Mouse (Mus musculus): ENCODE data around the gene D630045J12Rik. TPM values are rescaled to one million over a fixed set of nuclear protein-coding genes. Genes with fewer than 3 reads are reported as not detected.

D630045J12Rik gene
- polyA plus RNA-seq, 1 experiment from 2014 or later, result 13.4 TPM

- WGBS, result 77% methylated on average over 18 of the region's 18 CpGs
Measured at GRCm38 (mm10) chr6:38123471-38124206, 130.2 kb downstream of the D630045J12Rik start.

GRCm38 (mm10) chr6:38122791-38123190 is 131.0 kb downstream of the D630045J12Rik start:
- Histone ChIP-seq H3K4me3 (no peak overlapping the region), H3K9ac (no peak overlapping the region), H3K4me2 (no peak overlapping the region), H3K4me1 (replicated peaks) (no peaks in the 10 kb centered on the region), H3K9me3 (no peaks in the 10 kb centered on the region), H3K36me3 (peaks cover 45% of the 10 kb centered on the region), H3K27me3 (no peaks in the 10 kb centered on the region), H3K27ac (no peak overlapping the region)
- ATAC-seq (ENCODE audit: low FRiP score), result no peak
- WGBS, result 60% methylated on average over 6 of the region's 6 CpGs

More at GRCm38 (mm10) chr6:38123471-38124206, 130.2 kb downstream of the D630045J12Rik start:
- Histone ChIP-seq H3K27me3 (no peaks in the 10 kb centered on the region), H3K4me1 (replicated peaks) (no peaks in the 10 kb centered on the region), H3K36me3 (peaks cover 54% of the 10 kb centered on the region), H3K9ac (no peak overlapping the region), H3K4me2 (no peak overlapping the region), H3K9me3 (no peaks in the 10 kb centered on the region), H3K27ac (no peak overlapping the region), H3K4me3 (no peak overlapping the region)
- no peak for ATAC-seq (ENCODE audit: low FRiP score)

- H3K4me3 ChIP-seq, result no peak overlapping the region
- H3K4me2 ChIP-seq, result no peak overlapping the region
- H3K9me3 ChIP-seq, result no peaks in the 10 kb centered on the region
- no peaks in the 10 kb centered on the region for H3K27me3 ChIP-seq
- ATAC-seq (ENCODE audit: low FRiP score), result no peak
- H3K27ac ChIP-seq, result no peak overlapping the region
- H3K4me1 ChIP-seq (replicated peaks), result no peaks in the 10 kb centered on the region
- 89% methylated on average over 5 of the region's 5 CpGs for WGBS
- H3K36me3 ChIP-seq, result peaks cover 36% of the 10 kb centered on the region
- H3K9ac ChIP-seq, result no peak overlapping the region
Measured at GRCm38 (mm10) chr6:38121843-38122242, 132.0 kb downstream of the D630045J12Rik start.

DNA sequence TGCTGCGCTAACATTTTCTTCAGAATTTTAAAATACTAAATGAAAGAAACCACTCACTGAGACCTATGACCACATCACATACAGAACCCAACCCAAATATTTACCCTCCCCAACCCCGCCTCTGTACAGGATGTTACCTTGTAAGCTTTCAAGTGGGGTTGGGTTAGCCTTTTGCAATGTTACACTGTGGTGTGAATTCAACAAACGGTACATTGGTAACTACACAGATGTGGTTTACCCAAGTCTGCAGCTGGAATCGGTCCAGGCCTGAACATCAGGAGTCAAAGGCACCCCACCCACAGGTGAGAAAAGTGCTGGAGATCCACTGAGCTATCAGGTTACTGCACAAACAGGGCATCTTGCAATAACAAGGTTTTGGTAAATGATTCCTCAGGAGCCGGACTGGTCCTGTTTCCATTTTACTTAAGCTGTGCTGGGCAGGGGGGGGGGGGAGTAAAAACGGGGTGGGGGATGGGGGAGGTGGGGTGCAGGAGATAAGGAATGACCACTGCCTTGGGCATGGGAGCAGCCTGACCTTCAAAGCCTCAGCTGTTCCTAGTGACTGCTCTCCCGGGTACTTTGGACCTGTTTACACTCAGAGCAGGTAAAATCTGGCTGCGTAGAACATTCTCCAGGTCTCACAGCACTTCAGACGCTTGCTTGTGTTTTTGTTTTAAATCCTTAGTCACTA is 133.0 kb downstream of the D630045J12Rik start:
- Histone ChIP-seq H3K4me2 (no peak overlapping the region), H3K27me3 (no peaks in the 10 kb centered on the region), H3K27ac (no peak overlapping the region), H3K4me1 (replicated peaks) (no peaks in the 10 kb centered on the region), H3K9ac (no peak overlapping the region), H3K9me3 (no peaks in the 10 kb centered on the region), H3K36me3 (peaks cover 25% of the 10 kb centered on the region), H3K4me3 (no peak overlapping the region)
- ATAC-seq (ENCODE audit: low FRiP score), result no peak
- 81% methylated on average over 9 of the region's 9 CpGs for WGBS

GRCm38 (mm10) chr6:38118341-38118740 is 135.5 kb downstream of the D630045J12Rik start:
- no peak overlapping the region for H3K9ac ChIP-seq
- no peak overlapping the region for H3K4me3 ChIP-seq
- no peak overlapping the region for H3K27ac ChIP-seq
- no peak for ATAC-seq (ENCODE audit: low FRiP score)
- 93% methylated on average over 6 of the region's 6 CpGs for WGBS
- H3K4me2 ChIP-seq, result no peak overlapping the region
- no peaks in the 10 kb centered on the region for H3K27me3 ChIP-seq
- H3K36me3 ChIP-seq, result 0 out of 2 replicates have a peak, but pooled peaks cover under 1% of the 10 kb centered on the region
- H3K4me1 ChIP-seq (replicated peaks), result no peaks in the 10 kb centered on the region
- no peaks in the 10 kb centered on the region for H3K9me3 ChIP-seq

DNA sequence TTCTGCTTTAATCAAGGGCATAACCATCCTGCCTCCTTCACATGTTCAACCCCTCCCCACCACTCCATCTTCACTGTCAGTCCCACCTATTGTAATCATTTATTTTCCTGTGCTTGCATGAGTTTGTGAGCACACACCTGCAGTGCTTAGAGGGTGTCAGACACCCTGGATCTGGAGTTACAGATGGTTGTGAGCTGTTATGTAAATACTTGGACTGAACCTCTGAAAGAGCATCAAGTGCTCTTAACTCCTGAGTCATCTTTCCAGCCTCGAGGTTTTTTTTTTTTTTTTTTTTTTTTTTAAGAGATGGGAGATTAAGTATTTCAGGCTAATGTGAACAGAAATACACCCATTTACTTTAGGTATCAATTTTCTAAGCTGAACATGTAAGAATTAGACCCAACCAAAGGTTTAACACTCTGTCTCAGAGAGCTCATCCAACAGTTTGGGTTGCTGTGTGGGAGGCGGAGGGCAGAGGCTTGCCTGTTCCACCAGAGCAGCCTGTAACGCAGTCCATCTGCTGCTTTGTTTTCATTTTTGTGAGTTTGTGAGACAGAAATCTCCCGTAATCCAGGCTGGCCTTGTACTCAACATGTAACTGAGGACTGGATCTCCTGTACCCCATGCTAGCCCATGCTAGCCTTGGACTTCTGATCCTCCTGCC is 137.6 kb downstream of the D630045J12Rik start:
- Histone ChIP-seq H3K4me2 (no peak overlapping the region), H3K27ac (no peak overlapping the region), H3K36me3 (no peaks in the 10 kb centered on the region), H3K9me3 (no peaks in the 10 kb centered on the region), H3K9ac (no peak overlapping the region), H3K27me3 (no peaks in the 10 kb centered on the region), H3K4me1 (replicated peaks) (no peaks in the 10 kb centered on the region), H3K4me3 (no peak overlapping the region)
- 76% methylated on average over 4 of the region's 4 CpGs for WGBS
- no peak for ATAC-seq (ENCODE audit: low FRiP score)

DNA sequence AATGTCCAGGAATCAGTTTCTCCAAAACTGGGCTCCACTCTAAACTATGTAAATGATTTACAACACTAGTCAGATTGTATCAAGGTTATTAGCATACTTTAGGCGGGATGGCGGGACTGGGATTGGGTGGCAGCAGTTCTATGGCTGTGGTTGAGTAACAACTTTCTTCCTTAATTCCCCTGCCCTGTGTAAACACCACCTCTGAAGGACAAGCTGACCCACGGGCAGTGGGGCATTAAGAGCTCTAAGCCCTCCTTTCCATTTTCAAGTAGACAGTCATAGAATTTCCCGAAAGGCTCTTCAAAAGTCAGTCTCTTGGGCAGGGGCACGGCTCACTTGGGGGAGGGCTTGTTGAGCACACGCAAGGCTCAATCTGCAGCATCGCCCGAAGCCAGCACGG is 142.9 kb downstream of the D630045J12Rik start:
- Histone ChIP-seq H3K4me2 (no peak overlapping the region), H3K9me3 (no peaks in the 10 kb centered on the region), H3K4me3 (no peak overlapping the region), H3K36me3 (no peaks in the 10 kb centered on the region), H3K27ac (no peak overlapping the region), H3K9ac (no peak overlapping the region), H3K4me1 (replicated peaks) (no peaks in the 10 kb centered on the region), H3K27me3 (no peaks in the 10 kb centered on the region)
- 85% methylated on average over 9 of the region's 9 CpGs for WGBS
- ATAC-seq (ENCODE audit: low FRiP score), result no peak

DNA sequence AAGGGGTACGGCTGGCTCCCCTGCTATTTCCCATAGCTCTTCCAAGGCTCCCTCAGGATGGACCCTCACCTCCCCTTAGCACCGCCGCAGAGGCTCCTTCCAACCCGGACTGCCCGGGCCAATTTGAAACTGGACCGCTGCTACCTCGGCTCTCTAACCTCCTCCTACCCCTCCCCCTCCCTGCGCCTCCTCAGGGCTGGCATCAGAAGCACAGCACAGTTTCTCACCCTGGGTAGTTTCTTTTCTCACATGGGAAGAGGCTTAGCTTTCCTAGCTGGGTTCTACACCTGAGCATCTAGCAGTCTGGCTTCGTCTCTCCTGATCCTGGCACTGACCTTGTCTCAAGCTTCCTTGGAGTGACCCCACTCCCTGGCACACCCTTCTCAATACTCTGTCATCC is 143.9 kb downstream of the D630045J12Rik start:
- Histone ChIP-seq H3K9me3 (no peaks in the 10 kb centered on the region), H3K9ac (no peak overlapping the region), H3K27me3 (no peaks in the 10 kb centered on the region), H3K27ac (no peak overlapping the region), H3K36me3 (no peaks in the 10 kb centered on the region), H3K4me2 (no peak overlapping the region), H3K4me1 (replicated peaks) (no peaks in the 10 kb centered on the region), H3K4me3 (no peak overlapping the region)
- ATAC-seq (ENCODE audit: low FRiP score), result no peak
- 16% methylated on average over 9 of the region's 9 CpGs for WGBS

GRCm38 (mm10) chr6:38109160-38109795 is 144.5 kb downstream of the D630045J12Rik start, which contains the start of gene Tmem213:
Gene Tmem213, plus strand, starts transcription at chr6:38109255.
- H3K4me1 ChIP-seq (replicated peaks), result no peaks in the 10 kb centered on the region
- H3K4me2 ChIP-seq, result no peak within 1 kb of the TSS
- no peaks in the 10 kb centered on the region for H3K9me3 ChIP-seq
- no peak within 1 kb of the TSS for H3K4me3 ChIP-seq
- WGBS, result 31% methylated on average over 9 of the region's 9 CpGs
- H3K27me3 ChIP-seq, result no peaks in the 10 kb centered on the region
- ATAC-seq (ENCODE audit: low FRiP score), result no peak
- H3K27ac ChIP-seq, result no peak within 1 kb of the TSS
- no peak within 1 kb of the TSS for H3K9ac ChIP-seq
- no peaks in the 10 kb centered on the region for H3K36me3 ChIP-seq

DNA sequence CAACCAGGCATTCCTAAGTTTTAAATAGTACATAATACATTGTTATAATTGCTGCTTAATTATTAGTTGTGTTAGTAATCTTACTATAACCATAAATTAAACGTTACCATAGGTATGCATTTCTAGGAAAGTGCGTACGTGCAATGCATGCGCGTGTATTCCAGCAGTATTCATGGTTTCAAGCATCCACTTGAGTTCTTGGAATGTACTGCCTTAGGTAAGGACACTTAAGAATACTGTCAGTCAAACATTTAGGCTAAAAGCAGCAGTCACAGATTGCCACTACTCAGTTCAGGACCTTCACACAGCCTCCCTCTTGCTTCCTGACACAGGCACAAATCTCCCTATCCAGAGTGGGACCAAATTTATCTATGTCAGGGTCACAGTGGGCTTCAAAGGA is 145.4 kb downstream of the D630045J12Rik start:
- H3K9me3 ChIP-seq, result no peaks in the 10 kb centered on the region
- no peak overlapping the region for H3K4me2 ChIP-seq
- no peaks in the 10 kb centered on the region for H3K4me1 ChIP-seq (replicated peaks)
- WGBS, result 96% methylated on average over 5 of the region's 5 CpGs
- H3K4me3 ChIP-seq, result no peak overlapping the region
- H3K9ac ChIP-seq, result no peak overlapping the region
- no peaks in the 10 kb centered on the region for H3K36me3 ChIP-seq
- ATAC-seq (ENCODE audit: low FRiP score), result no peak
- H3K27me3 ChIP-seq, result no peaks in the 10 kb centered on the region
- H3K27ac ChIP-seq, result no peak overlapping the region

DNA sequence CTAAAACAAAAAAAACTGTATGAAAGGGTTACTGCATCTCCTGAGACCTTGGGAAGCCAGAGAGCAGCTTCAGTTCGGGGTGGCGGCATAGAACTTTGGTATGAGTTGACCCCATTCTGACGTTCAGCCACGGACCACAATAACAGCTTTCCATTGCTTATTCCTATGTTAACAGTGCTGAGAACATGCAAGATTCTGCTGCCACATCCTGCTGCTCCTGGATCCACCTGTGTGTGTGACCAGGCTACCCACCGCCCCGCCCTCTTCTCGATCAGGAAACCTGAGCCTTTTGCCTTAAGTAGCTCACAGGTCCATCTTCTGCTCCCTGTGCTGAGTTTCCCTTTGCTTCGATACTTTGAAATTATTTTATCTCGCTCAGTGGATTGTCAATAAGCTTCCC is 147.9 kb downstream of the D630045J12Rik start:
- Histone ChIP-seq H3K9ac (no peak overlapping the region), H3K27me3 (no peaks in the 10 kb centered on the region), H3K27ac (no peak overlapping the region), H3K4me3 (no peak overlapping the region), H3K9me3 (no peaks in the 10 kb centered on the region), H3K4me2 (no peak overlapping the region), H3K36me3 (no peaks in the 10 kb centered on the region), H3K4me1 (replicated peaks) (no peaks in the 10 kb centered on the region)
- ATAC-seq (ENCODE audit: low FRiP score), result no peak
- 89% methylated on average over 9 of the region's 9 CpGs for WGBS

GRCm38 (mm10) chr6:38103775-38104174 is 150.0 kb downstream of the D630045J12Rik start:
- no peak overlapping the region for H3K27ac ChIP-seq
- no peaks in the 10 kb centered on the region for H3K4me1 ChIP-seq (replicated peaks)
- no peaks in the 10 kb centered on the region for H3K36me3 ChIP-seq
- no peak overlapping the region for H3K4me3 ChIP-seq
- 61% methylated on average over 6 of the region's 6 CpGs for WGBS
- H3K27me3 ChIP-seq, result no peaks in the 10 kb centered on the region
- no peak overlapping the region for H3K9ac ChIP-seq
- H3K9me3 ChIP-seq, result no peaks in the 10 kb centered on the region
- H3K4me2 ChIP-seq, result no peak overlapping the region
- ATAC-seq (ENCODE audit: low FRiP score), result no peak

All from hindbrain, embryonic 13.5 days (tissue).